Mouse (Mus musculus) C2C12 (cell line): Measurements from ENCODE around the gene Prss12.

Experiments used
- CEBPB ChIP-seq: IDR thresholded peaks from one replicate; pipeline ENCODE4 v1.6.1; 2011; ENCODE audit warnings: low read depth, mild to moderate bottlenecking, control low read depth, moderate library complexity
- CTCF ChIP-seq: IDR thresholded peaks from one replicate; pipeline ENCODE4 v1.5.1; 2011; ENCODE audit not compliant: control insufficient read depth, insufficient read depth, insufficient read length
- FOSL1 ChIP-seq: IDR thresholded peaks from one replicate; pipeline ENCODE4 v1.8.0; 2011; ENCODE audit warnings: mild to moderate bottlenecking, low read length; ENCODE audit not compliant: poor library complexity, insufficient read depth, severe bottlenecking
- MAX ChIP-seq: IDR thresholded peaks from one replicate; pipeline ENCODE4 v1.6.1; 2011; ENCODE audit warnings: mild to moderate bottlenecking, control low read depth
- MYOD1 ChIP-seq: IDR thresholded peaks from one replicate; pipeline ENCODE4 v1.6.1; 2011; ENCODE audit warnings: low read depth; ENCODE audit not compliant: control insufficient read depth, insufficient read length
- MYOG ChIP-seq: IDR thresholded peaks from one replicate; pipeline ENCODE4 v1.6.1; 2011; ENCODE audit not compliant: control insufficient read depth, insufficient read length; ENCODE audit errors: extremely low read depth
- USF1 ChIP-seq: IDR thresholded peaks from one replicate; pipeline ENCODE4 v1.6.1; 2011; ENCODE audit warnings: low read depth, mild to moderate bottlenecking, control low read depth, moderate library complexity

DNA sequence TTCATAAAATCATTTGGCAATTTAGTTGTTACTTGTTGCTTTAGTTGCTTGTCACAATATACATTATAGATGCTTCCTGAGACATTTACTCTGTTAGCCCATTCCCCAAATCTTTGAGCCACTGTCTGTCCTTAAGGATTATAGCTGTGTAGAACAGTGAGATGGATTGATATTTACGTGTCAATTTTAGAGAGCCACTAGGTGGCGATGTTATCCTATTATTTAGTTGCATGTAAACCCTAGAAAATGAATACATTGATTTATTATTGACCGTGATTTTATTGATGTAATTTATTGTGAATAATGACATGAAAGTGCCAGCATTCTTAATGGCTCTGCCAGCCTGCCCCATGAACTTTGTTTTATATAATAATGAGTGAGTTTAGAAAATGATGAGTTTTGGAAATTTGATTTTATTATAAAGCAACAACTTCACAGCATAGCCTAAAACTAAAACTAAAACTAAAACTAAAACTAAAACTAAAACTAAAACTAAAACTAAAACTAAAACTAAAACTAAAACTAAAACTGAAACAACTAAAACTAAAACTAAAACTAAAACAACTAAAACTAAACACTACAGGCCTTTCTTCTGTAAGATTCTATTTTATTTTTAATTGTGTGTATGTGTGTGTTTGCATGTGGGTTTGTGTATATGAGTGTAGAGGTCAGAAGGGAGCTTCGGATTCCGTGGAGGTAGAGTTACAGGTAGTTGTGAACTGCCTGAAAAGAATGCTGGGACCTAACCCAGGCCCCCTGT lies 69.1 kb downstream of the Prss12 start:
- TF ChIP-seq CTCF, result no peak
- no peak for TF ChIP-seq MAX
- no peak for TF ChIP-seq USF1
- TF ChIP-seq CEBPB, result no peak
- TF ChIP-seq MYOG, result no peak
- no peak for TF ChIP-seq FOSL1
- no peak for TF ChIP-seq MYOD1
